Mouse (Mus musculus): ENCODE measurements around the gene Fam19a1.

- TF ChIP-seq POLR2A (IDR thresholded peaks at IDR 0.05; ENCODE audit: borderline replicate concordance, control insufficient read depth, low read depth, low read length): no peak
- no peak for TF ChIP-seq CTCF (IDR thresholded peaks at IDR 0.05; ENCODE audit: control insufficient read depth, insufficient read depth, low read length)
Measured at GRCm38 (mm10) chr6:96459041-96459440, 346.1 kb downstream of the Fam19a1 start.

Data from bone marrow, adult 2 months (tissue).